Mouse (Mus musculus): Measurements from ENCODE around the gene Kif13a. TPM values are rescaled to one million over a fixed set of nuclear protein-coding genes. Genes with fewer than 3 reads are reported as not detected.

Kif13a gene
- polyA plus RNA-seq, 1 experiment = 10.7 TPM

GRCm38 (mm10) chr13:46726288-46727037 lies 203.2 kb downstream of the Kif13a start:
- peak overlapping the region; percentile 93 for H3K4me3 ChIP-seq (replicated peaks; ENCODE audit: control insufficient read depth, low read depth, low read length)
- TF ChIP-seq POLR2A (IDR thresholded peaks at IDR 0.05; ENCODE audit: borderline replicate concordance, control insufficient read depth, low read depth, low read length) (no peak; the same call in 1 of the 2 replicates), CTCF (IDR thresholded peaks at IDR 0.05; ENCODE audit: control insufficient read depth, insufficient read depth, low read length) (no peak)
- WGBS = under 1% methylated on average over 30 of the region's 30 CpGs
- peak overlapping the region; percentile 95 for H3K27ac ChIP-seq (ENCODE audit: control insufficient read depth, insufficient read depth, low read depth, low read length, poor library complexity)
- peaks cover 1% of the 10 kb centered on the region; the same call in 1 of the 2 replicates for H3K4me1 ChIP-seq (ENCODE audit: control insufficient read depth, insufficient read depth, low read length)

- no peak for TF ChIP-seq POLR2A (IDR thresholded peaks at IDR 0.05; ENCODE audit: borderline replicate concordance, control insufficient read depth, low read depth, low read length)
- no peak for TF ChIP-seq CTCF (IDR thresholded peaks at IDR 0.05; ENCODE audit: control insufficient read depth, insufficient read depth, low read length)
- Histone ChIP-seq H3K4me3 (replicated peaks; ENCODE audit: control insufficient read depth, low read depth, low read length) (peak overlapping the region; percentile 37), H3K27ac (ENCODE audit: control insufficient read depth, insufficient read depth, low read depth, low read length, poor library complexity) (no peak overlapping the region; the same call in 1 of the 2 replicates), H3K4me1 (ENCODE audit: control insufficient read depth, insufficient read depth, low read length) (peaks cover 1% of the 10 kb centered on the region; the same call in 1 of the 2 replicates)
- WGBS = 4% methylated on average over 2 of the region's 2 CpGs
Measured at GRCm38 (mm10) chr13:46725227-46725626, 204.4 kb downstream of the Kif13a start.

GRCm38 (mm10) chr13:46724371-46724770 lies 205.3 kb downstream of the Kif13a start:
- peaks cover 3% of the 10 kb centered on the region; the same call in 1 of the 2 replicates for H3K4me1 ChIP-seq (ENCODE audit: control insufficient read depth, insufficient read depth, low read length)
- no peak overlapping the region for H3K27ac ChIP-seq (ENCODE audit: control insufficient read depth, insufficient read depth, low read depth, low read length, poor library complexity)
- TF ChIP-seq POLR2A (IDR thresholded peaks at IDR 0.05; ENCODE audit: borderline replicate concordance, control insufficient read depth, low read depth, low read length) (no peak), CTCF (IDR thresholded peaks at IDR 0.05; ENCODE audit: control insufficient read depth, insufficient read depth, low read length) (no peak)
- H3K4me3 ChIP-seq (replicated peaks; ENCODE audit: control insufficient read depth, low read depth, low read length) = no peak overlapping the region

- no peak for TF ChIP-seq CTCF (IDR thresholded peaks at IDR 0.05; ENCODE audit: control insufficient read depth, insufficient read depth, low read length)
- no peak for TF ChIP-seq POLR2A (IDR thresholded peaks at IDR 0.05; ENCODE audit: borderline replicate concordance, control insufficient read depth, low read depth, low read length)
- Histone ChIP-seq H3K4me1 (ENCODE audit: control insufficient read depth, insufficient read depth, low read length) (peaks cover 5% of the 10 kb centered on the region; the same call in 1 of the 2 replicates), H3K4me3 (replicated peaks; ENCODE audit: control insufficient read depth, low read depth, low read length) (no peak overlapping the region), H3K27ac (ENCODE audit: control insufficient read depth, insufficient read depth, low read depth, low read length, poor library complexity) (no peak overlapping the region)
Measured at GRCm38 (mm10) chr13:46721009-46721408, 208.7 kb downstream of the Kif13a start.

- TF ChIP-seq CTCF (IDR thresholded peaks at IDR 0.05; ENCODE audit: control insufficient read depth, insufficient read depth, low read length) (no peak), POLR2A (IDR thresholded peaks at IDR 0.05; ENCODE audit: borderline replicate concordance, control insufficient read depth, low read depth, low read length) (no peak)
- H3K4me3 ChIP-seq (replicated peaks; ENCODE audit: control insufficient read depth, low read depth, low read length) = peak overlapping the region; percentile 28
- peaks cover 3% of the 10 kb centered on the region; the same call in 1 of the 2 replicates for H3K4me1 ChIP-seq (ENCODE audit: control insufficient read depth, insufficient read depth, low read length)
- no peak overlapping the region for H3K27ac ChIP-seq (ENCODE audit: control insufficient read depth, insufficient read depth, low read depth, low read length, poor library complexity)
- 34% methylated on average over 5 of the region's 5 CpGs for WGBS
Measured at GRCm38 (mm10) chr13:46718893-46719400, 210.7 kb downstream of the Kif13a start.

GRCm38 (mm10) chr13:46715976-46716639 lies 213.6 kb downstream of the Kif13a start:
- TF ChIP-seq POLR2A (IDR thresholded peaks at IDR 0.05; ENCODE audit: borderline replicate concordance, control insufficient read depth, low read depth, low read length) (no peak), CTCF (IDR thresholded peaks at IDR 0.05; ENCODE audit: control insufficient read depth, insufficient read depth, low read length) (no peak)
- WGBS = 29% methylated on average over 3 of the region's 3 CpGs

GRCm38 (mm10) chr13:46713486-46713885 lies 216.2 kb downstream of the Kif13a start:
- TF ChIP-seq POLR2A (IDR thresholded peaks at IDR 0.05; ENCODE audit: borderline replicate concordance, control insufficient read depth, low read depth, low read length) (no peak), CTCF (IDR thresholded peaks at IDR 0.05; ENCODE audit: control insufficient read depth, insufficient read depth, low read length) (no peak)
- 92% methylated on average over 5 of the region's 5 CpGs for WGBS
- no peak overlapping the region for H3K4me3 ChIP-seq (replicated peaks; ENCODE audit: control insufficient read depth, low read depth, low read length)
- H3K27ac ChIP-seq (ENCODE audit: control insufficient read depth, insufficient read depth, low read depth, low read length, poor library complexity) = no peak overlapping the region
- no peaks in the 10 kb centered on the region; the same call in 1 of the 2 replicates for H3K4me1 ChIP-seq (ENCODE audit: control insufficient read depth, insufficient read depth, low read length)

More at GRCm38 (mm10) chr13:46715976-46716639, 213.6 kb downstream of the Kif13a start:
- peaks cover 3% of the 10 kb centered on the region; the same call in 1 of the 2 replicates for H3K4me1 ChIP-seq (ENCODE audit: control insufficient read depth, insufficient read depth, low read length)
- no peak overlapping the region for H3K27ac ChIP-seq (ENCODE audit: control insufficient read depth, insufficient read depth, low read depth, low read length, poor library complexity)
- H3K4me3 ChIP-seq (replicated peaks; ENCODE audit: control insufficient read depth, low read depth, low read length) = no peak overlapping the region

- peak; percentile 40; the same call in 1 of the 2 replicates for TF ChIP-seq CTCF (IDR thresholded peaks at IDR 0.05; ENCODE audit: control insufficient read depth, insufficient read depth, low read length)
- TF ChIP-seq POLR2A (IDR thresholded peaks at IDR 0.05; ENCODE audit: borderline replicate concordance, control insufficient read depth, low read depth, low read length) = no peak
- 80% methylated on average over 5 of the region's 5 CpGs for WGBS
- no peak overlapping the region for H3K27ac ChIP-seq (ENCODE audit: control insufficient read depth, insufficient read depth, low read depth, low read length, poor library complexity)
- H3K4me3 ChIP-seq (replicated peaks; ENCODE audit: control insufficient read depth, low read depth, low read length) = no peak overlapping the region
- H3K4me1 ChIP-seq (ENCODE audit: control insufficient read depth, insufficient read depth, low read length) = no peaks in the 10 kb centered on the region
Measured at GRCm38 (mm10) chr13:46703138-46703537, 226.5 kb downstream of the Kif13a start.

All from bone marrow, adult 2 months (tissue).